Mouse (Mus musculus) MEL (cell line): ENCODE results near the gene Clint1.

ENCODE experiments used
- CTCF ChIP-seq, 3 experiments: IDR thresholded peaks in 2 of 3; conservative IDR thresholded peaks in 1 of 3; 2 replicates each; pipeline ENCODE4 v1.5.1; 2011 to 2012; ENCODE audit warnings: low read length in 3 of 3, low read depth in 2 of 3, mild to moderate bottlenecking in 2 of 3, improper control_type of control experiment in 1 of 3, inconsistent platforms in 1 of 3, mixed read lengths in 1 of 3, moderate library complexity in 1 of 3; ENCODE audit not compliant: control insufficient read depth in 1 of 3, insufficient read depth in 1 of 3, poor library complexity in 1 of 3, severe bottlenecking in 1 of 3
- MAFK ChIP-seq: IDR thresholded peaks from 2 replicates; pipeline ENCODE4 v1.6.1; 2011; ENCODE audit warnings: low read depth, mild to moderate bottlenecking, low read length, improper control_type of control experiment, borderline replicate concordance
- TBP ChIP-seq: IDR thresholded peaks from 2 replicates; pipeline ENCODE4 v1.8.0; 2011; ENCODE audit warnings: low read depth, low read length, improper control_type of control experiment

DNA sequence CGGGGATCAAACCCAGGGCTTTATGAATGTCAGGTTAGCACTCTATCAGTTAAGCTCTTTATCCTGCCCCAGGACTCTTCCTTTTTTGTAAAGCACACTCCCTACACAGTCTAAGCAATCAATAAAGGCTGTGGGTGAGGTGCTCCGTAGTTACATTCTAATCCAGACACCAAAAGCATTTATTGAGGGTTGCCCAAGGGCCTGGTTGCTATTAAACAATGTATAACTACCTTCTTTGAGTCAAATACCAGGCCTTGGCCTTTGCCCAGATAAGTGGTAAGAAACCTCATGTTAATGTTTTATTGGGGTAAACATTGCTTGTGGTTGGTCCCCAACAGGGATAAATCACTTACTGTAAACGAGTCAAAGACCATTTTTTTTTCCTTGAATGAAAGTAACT, 13.4 kb upstream of the Clint1 start:
- TF ChIP-seq CTCF (IDR thresholded peaks at IDR 0.05 in 2 of 3, conservative IDR thresholded peaks at IDR 0.05 in 1 of 3; ENCODE audit: control insufficient read depth in 1 of 3, insufficient read depth in 1 of 3, low read depth in 2 of 3, low read length in 3 of 3, poor library complexity in 1 of 3, severe bottlenecking in 1 of 3) (no peak), MAFK (no peak), TBP (no peak)
